Mouse (Mus musculus) C2C12 (cell line): ENCODE data around the gene Gpx4.

ENCODE experiments used
- CTCF ChIP-seq: IDR thresholded peaks from one replicate; pipeline ENCODE4 v1.5.1; 2011; ENCODE audit not compliant: control insufficient read depth, insufficient read depth, insufficient read length
- MYOG ChIP-seq: IDR thresholded peaks from one replicate; pipeline ENCODE4 v1.6.1; 2011; ENCODE audit not compliant: control insufficient read depth, insufficient read length; ENCODE audit errors: extremely low read depth

- TF ChIP-seq CTCF (no peak), MYOG (no peak)
Measured at GRCm38 (mm10) chr10:80056976-80057682, 10.2 kb downstream of the Gpx4 start.
